Mouse (Mus musculus) olfactory bulb, adult 2 months (tissue): ENCODE results near the gene Rapsn. TPM values are rescaled to one million over a fixed set of nuclear protein-coding genes. Genes with fewer than 3 reads are reported as not detected.
"Not testable (repeated sequence)": the region's sequence is repeated elsewhere in the genome, so short reads cannot be mapped to it uniquely, and the experiment has no call there.

Experiments
- H3K27ac ChIP-seq: fragments of 200-500 bp; 2 replicates; pipeline ENCODE4 v1.5.1; 2012; ENCODE audit warnings: low read depth, low read length; ENCODE audit not compliant: insufficient read depth
- H3K4me1 ChIP-seq: fragments of 200-500 bp; 2 replicates; pipeline ENCODE4 v1.6.1; 2012; ENCODE audit warnings: low read length; ENCODE audit not compliant: control insufficient read depth, insufficient read depth
- H3K4me3 ChIP-seq: fragments of 200-500 bp; 2 replicates; pipeline ENCODE4 v1.5.1; 2012; ENCODE audit warnings: mild to moderate bottlenecking, low read depth, low read length, moderate library complexity; ENCODE audit not compliant: insufficient read depth
- CTCF ChIP-seq: fragments of 200-500 bp; IDR thresholded peaks from 2 replicates; pipeline ENCODE4 v1.5.1; 2012; ENCODE audit warnings: low read depth, mild to moderate bottlenecking, low read length, moderate library complexity; ENCODE audit not compliant: insufficient read depth
- POLR2A ChIP-seq: fragments of 200-500 bp; IDR thresholded peaks from 2 replicates; pipeline ENCODE4 v1.6.1; 2012; ENCODE audit warnings: mild to moderate bottlenecking, low read depth, low read length, moderate library complexity; ENCODE audit not compliant: insufficient read depth
- WGBS: fragments of 180-500 bp; shearing (Covaris S2); methylation state at CpG from one replicate; pipeline ENCODE4 v1.1.7; 2018; 5-methylcytosine and 5-hydroxymethylcytosine counted together
- polyA plus RNA-seq: library from polyadenylated mRNA; stranded (reverse); fragments of >200 nt; gene quantifications from 2 replicates; pipeline ENCODE4 v1.2.4, GENCODE M21; 2012; ENCODE audit warnings: low replicate concordance; ENCODE audit not compliant: missing spikeins, insufficient read depth, insufficient read length

Rapsn gene
- polyA plus RNA-seq, 1 experiment, result not detected

DNA sequence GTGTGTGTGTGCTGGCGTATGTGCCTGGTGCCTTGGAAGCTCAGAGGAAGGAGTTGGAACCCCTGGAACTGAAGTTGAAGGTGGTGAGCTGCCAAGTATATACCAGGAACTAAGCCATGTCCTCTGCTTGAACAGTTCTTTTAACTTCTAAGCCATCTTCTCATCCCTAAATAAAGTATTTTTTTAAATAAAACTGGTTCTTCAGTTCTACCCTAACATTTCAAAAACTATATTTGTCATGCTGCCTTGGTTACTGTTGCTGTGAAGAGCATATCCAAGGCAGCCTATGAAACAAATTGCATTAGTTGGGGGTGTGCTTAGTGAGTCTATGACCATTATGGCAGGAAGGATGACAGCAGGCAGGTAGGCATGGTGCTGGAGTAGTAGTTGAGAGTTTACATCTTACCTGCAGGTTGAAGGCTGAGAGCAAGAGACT, 10.3 kb upstream of the Rapsn start:
- no peak for TF ChIP-seq POLR2A
- no peak for TF ChIP-seq CTCF
- WGBS, result 88% methylated on average over 1 of the region's 1 CpGs
- H3K4me1 ChIP-seq, result no peaks in the 10 kb centered on the region

DNA sequence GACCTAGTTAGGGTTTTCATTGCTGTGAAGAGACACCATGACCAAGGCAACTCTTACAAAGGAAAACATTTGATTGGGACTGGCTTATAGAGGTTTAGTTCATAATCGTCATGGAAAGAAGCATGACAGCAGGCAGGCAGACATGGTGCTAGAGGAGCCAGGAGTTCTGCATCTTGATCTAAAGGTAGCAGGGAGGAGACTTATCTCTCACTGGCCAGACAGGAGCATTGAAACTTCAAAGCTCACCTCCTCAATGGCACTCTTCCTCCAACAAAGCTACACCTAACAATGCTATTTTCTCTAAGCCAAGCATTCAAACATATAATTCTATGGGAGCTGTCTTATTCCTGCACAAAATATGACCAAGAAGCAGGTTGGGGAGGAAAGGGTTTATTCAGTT, 8.9 kb upstream of the Rapsn start:
- Histone ChIP-seq H3K27ac (no peak overlapping the region), H3K4me3 (no peak overlapping the region), H3K4me1 (no peaks in the 10 kb centered on the region)
- TF ChIP-seq POLR2A (no peak), CTCF (no peak)
- 83% methylated on average over 1 of the region's 1 CpGs for WGBS

More for the DNA sequence above, 10.3 kb upstream of the Rapsn start:
- no peak overlapping the region for H3K4me3 ChIP-seq
- H3K27ac ChIP-seq, result no peak overlapping the region

DNA sequence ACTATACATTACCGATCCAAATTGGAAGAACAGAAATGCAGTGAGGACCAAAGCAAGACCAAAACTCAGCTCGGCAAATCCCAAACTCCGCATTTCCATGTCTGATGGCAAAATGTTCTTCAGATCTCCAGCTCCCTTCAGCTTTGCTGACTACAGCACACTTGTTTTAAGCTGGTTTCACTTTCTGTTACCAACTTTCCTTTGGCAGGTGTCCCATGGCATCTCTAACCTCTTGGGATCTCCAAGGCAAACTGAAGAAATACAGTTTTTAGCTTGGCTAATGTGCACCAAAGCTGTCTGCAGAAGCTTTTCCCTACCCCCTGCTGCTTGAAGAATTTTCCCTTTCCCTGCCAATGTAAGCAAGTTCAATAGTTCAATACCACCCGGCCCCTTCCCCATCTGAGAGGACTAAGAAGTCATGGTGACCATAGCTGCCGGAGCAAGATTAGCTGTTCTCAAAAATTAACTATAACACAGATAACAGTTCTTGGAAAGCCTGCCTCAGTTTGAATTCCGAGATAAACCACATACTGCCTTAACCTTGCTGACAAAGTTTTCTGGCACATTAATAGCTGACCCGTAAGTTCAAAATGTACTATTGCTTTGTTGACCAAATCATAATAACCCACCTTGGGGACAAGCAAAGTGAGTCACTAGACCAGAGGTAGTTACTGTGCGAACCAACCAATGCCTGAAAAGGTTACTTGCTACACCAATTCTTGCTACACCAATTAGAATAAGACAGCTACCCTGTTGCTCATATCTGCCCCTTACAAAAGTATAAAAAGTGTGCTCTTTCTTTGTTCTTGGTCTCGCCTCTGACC, 7.8 kb upstream of the Rapsn start:
- Histone ChIP-seq H3K4me1 (no peaks in the 10 kb centered on the region), H3K27ac (no peak overlapping the region), H3K4me3 (no peak overlapping the region)
- WGBS, result 74% methylated on average over 9 of the region's 9 CpGs
- TF ChIP-seq POLR2A, result no peak
- no peak for TF ChIP-seq CTCF

DNA sequence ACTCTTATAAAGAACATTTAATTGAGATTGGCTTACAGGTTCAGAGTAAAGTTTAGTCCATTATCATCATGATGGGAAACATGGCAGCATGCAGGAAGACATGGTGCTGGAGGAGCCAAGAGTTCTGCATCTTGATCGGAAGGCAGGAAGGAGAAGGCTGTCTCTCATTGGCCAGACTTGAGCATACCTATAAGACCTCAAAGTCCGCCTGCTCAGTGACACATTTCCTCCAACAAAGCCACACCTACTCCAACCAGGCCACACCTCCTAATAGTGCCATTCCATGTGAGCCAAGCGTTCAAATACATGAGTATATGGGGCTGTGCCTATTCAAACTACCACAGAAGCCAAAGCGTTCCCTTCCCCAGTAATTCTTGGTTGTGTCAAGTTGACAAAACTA, 4.2 kb upstream of the Rapsn start:
- no peak overlapping the region for H3K27ac ChIP-seq
- H3K4me1 ChIP-seq, result peaks cover 2% of the 10 kb centered on the region; the same call in 1 of the 2 replicates
- WGBS, result 88% methylated on average over 4 of the region's 4 CpGs
- H3K4me3 ChIP-seq, result no peak overlapping the region
- TF ChIP-seq POLR2A, result no peak
- TF ChIP-seq CTCF, result no peak

DNA sequence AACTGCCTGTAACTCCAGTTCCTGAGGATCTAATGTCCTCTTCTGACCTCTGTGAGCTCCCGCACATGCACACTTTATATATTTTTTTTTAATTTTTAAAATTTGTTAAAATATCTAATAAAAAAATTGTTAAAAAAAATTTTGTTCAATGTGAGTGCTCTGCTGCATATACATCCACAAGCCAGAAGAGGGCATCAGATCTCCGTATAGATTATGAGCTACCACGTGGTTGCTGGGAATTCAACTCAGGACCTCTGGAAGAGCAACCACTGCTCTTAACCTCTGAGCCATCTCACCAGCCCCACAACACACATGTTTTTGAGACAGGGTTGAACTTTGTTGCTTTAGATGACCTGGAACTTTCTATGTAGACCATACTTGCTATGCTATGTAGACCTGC, 2.4 kb upstream of the Rapsn start:
- Histone ChIP-seq H3K4me1 (peaks cover 2% of the 10 kb centered on the region; the same call in 1 of the 2 replicates), H3K4me3 (no peak overlapping the region), H3K27ac (no peak overlapping the region)
- no peak for TF ChIP-seq CTCF
- TF ChIP-seq POLR2A, result no peak
- WGBS, result 27% methylated on average over 3 of the region's 3 CpGs

DNA sequence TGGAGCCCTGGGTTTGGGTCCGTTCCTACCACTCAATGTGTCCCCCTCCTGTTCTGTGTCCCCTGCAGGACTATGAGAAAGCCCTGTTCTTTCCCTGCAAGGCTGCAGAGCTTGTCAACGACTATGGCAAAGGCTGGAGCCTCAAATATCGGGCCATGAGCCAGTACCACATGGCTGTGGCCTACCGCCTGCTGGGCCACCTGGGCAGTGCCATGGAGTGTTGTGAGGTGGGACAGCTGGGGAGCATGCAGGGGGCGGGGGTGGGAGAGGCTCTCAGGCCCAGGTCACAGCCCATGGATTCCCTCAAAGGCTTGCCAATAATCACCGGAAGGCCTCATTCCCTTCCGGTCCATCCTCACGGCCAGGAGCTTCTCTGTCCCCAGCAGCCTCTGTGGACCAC, 6.4 kb downstream of the Rapsn start:
- TF ChIP-seq CTCF (no peak), POLR2A (no peak)
- H3K27ac ChIP-seq, result no peak overlapping the region
- WGBS, result 75% methylated on average over 8 of the region's 8 CpGs
- no peak overlapping the region for H3K4me3 ChIP-seq
- H3K4me1 ChIP-seq, result no peaks in the 10 kb centered on the region

DNA sequence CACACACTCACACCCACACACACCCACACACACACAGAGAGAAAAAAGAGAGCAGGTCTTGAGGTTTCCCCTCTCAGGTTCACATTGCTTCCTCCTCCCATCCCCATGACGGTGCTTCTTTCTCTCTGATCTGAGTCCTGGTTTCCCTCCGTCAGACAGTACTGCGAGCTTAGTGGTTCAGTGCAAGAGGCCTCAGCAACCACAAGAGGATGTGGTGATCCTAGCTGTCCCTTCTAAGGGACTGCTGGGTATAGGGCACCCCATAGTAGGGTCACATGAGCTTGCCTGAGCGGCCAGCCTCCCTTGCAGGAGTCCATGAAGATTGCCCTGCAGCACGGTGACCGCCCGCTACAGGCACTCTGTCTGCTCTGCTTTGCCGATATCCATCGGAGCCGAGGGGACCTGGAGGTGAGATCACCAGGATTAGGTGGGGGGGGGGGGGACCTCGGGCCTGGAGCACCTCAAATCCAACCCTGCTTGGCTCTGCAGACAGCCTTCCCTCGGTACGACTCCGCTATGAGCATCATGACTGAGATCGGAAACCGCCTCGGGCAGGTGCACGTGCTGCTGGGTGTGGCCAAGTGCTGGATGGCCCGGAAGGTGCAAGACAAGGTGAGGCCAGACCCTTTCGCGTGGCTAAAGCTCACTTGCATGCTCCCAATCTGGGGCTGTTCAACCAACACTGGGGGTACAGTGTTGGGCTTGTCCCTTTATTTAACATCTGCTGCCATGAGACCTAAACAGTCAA, 7.4 kb downstream of the Rapsn start:
- no peak overlapping the region for H3K27ac ChIP-seq
- H3K4me1 ChIP-seq, result no peaks in the 10 kb centered on the region
- no peak for TF ChIP-seq CTCF
- no peak for TF ChIP-seq POLR2A
- H3K4me3 ChIP-seq, result no peak overlapping the region
- WGBS, result 67% methylated on average over 21 of the region's 21 CpGs

DNA sequence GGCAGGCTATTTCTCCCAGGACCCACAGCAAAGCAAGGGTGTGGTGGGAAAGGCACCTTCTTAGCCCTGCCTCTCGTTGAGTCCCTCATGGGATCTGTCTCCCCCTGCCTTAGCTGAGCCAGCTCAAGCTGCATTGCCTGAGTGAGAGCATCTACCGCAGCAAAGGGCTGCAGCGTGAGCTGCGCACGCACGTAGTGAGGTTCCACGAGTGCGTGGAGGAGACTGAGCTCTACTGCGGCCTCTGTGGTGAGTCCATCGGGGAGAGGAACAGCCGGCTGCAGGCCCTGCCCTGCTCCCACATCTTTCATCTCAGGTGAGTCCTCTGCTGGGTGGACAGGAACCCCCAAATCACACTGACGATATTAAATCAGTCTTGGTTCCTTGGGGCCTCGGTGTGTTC, 9.3 kb downstream of the Rapsn start:
- Histone ChIP-seq H3K4me1 (no peaks in the 10 kb centered on the region), H3K4me3 (no peak overlapping the region), H3K27ac (no peak overlapping the region)
- TF ChIP-seq POLR2A (no peak), CTCF (no peak)
- 89% methylated on average over 13 of the region's 13 CpGs for WGBS

DNA sequence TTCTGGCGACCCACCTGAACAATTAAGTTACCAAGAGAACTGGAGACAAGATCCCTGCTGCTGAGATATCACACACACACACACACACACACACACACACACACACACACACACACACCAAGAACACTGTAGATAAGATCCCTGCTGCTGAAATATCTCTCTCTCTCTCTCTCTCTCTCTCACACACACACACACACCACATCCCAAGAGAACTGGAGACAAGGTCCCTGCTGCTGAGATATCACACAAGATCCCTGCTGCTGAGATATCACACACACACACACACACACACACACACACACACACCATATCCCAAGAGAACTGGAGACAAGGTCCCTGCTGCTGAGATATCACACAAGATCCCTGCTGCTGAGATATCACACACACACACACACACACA, 10.4 kb downstream of the Rapsn start:
- 94% methylated on average over 1 of the region's 1 CpGs for WGBS
- H3K4me1 ChIP-seq, H3K27ac ChIP-seq, H3K4me3 ChIP-seq: not testable (repeated sequence)
